Mouse (Mus musculus) liver, adult 2 months (tissue): ENCODE measurements at regions not wholly inside any gene's neighbourhood (a gene's known extent, or its start where the extent isn't known, plus 50 kb on each side); places are given as distances from the start of the nearest gene placed in this dataset.

Source experiments
- CTCF ChIP-seq: fragments of 200-500 bp; IDR thresholded peaks from 2 replicates; pipeline ENCODE4 v1.5.1; 2011; ENCODE audit warnings: low read depth, low read length, control low read depth
- POLR2A ChIP-seq: fragments of 200-500 bp; IDR thresholded peaks from 2 replicates; pipeline ENCODE4 v1.6.1; 2011; ENCODE audit warnings: low read length, control low read depth; ENCODE audit not compliant: insufficient read depth; ENCODE audit errors: extremely low read depth

DNA sequence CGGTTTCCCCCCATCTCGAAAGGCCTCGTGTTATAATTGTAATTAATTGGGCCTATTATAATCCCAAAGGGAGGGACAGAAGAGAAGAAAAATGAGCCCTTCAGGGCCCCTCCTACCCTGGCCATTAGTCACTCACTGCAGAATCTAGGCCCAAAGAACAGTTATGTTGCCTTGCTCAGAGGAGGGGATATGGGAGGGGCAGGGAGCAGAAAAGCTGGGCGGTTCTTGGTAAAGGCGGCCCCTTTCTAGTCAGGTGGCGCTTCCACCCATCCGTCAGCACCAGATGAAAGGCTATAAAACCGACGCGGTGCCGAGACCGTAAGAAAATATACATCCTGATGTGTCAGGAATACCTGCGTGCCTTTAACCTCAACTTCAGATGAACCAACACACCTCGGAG lies 350.9 kb upstream of the Zfp703 start:
- TF ChIP-seq CTCF (no peak), POLR2A (no peak)
